Mouse (Mus musculus) MEL (cell line): Measurements from ENCODE around the gene Slirp. TPM values are rescaled to one million over a fixed set of nuclear protein-coding genes. Genes with fewer than 3 reads are reported as not detected.

ENCODE experiments used
- DNase-seq: peaks from one replicate; pipeline ENCODE4 v3.0.0; 2011; ENCODE audit warnings: low read depth, low spot score
- H3K27ac ChIP-seq: 2 replicates; pipeline ENCODE4 v1.5.1; 2012; ENCODE audit warnings: low read depth, mild to moderate bottlenecking, control low read depth, low read length, moderate library complexity; ENCODE audit not compliant: control insufficient read depth
- H3K27me3 ChIP-seq, 2 experiments: fragments of 150-350 bp in 1 of 2; sonication (generic) in 1 of 2; 2 replicates each; pipeline ENCODE4 v1.6.1; 2012; ENCODE audit warnings: low read length in 2 of 2, mild to moderate bottlenecking in 2 of 2, improper control_type of control experiment in 1 of 2, moderate library complexity in 1 of 2; ENCODE audit not compliant: insufficient read depth in 2 of 2, control insufficient read depth in 1 of 2
- H3K36me3 ChIP-seq, 2 experiments: 2 replicates each; pipeline ENCODE4 v1.6.1; 2012 to 2014; ENCODE audit warnings: low read length in 2 of 2, improper control_type of control experiment in 1 of 2, inconsistent platforms in 1 of 2, mild to moderate bottlenecking in 1 of 2; ENCODE audit not compliant: insufficient read depth in 2 of 2, control insufficient read depth in 1 of 2
- H3K4me1 ChIP-seq, 2 experiments: fragments of 150-350 bp in 1 of 2; sonication (generic) in 1 of 2; 2 replicates each; pipeline ENCODE4 v1.6.1; 2012; ENCODE audit warnings: low read length in 2 of 2, improper control_type of control experiment in 1 of 2, mild to moderate bottlenecking in 1 of 2; ENCODE audit not compliant: insufficient read depth in 2 of 2, control insufficient read depth in 1 of 2
- H3K4me3 ChIP-seq, 2 experiments: fragments of 150-350 bp in 1 of 2; sonication (generic) in 1 of 2; 2 replicates each; pipeline ENCODE4 v1.5.1; 2012; ENCODE audit warnings: low read depth in 2 of 2, low read length in 2 of 2, mild to moderate bottlenecking in 2 of 2, moderate library complexity in 2 of 2, control low read depth in 1 of 2, improper control_type of control experiment in 1 of 2; ENCODE audit not compliant: control insufficient read depth in 1 of 2, insufficient read depth in 1 of 2
- H3K79me2 ChIP-seq: 2 replicates; pipeline ENCODE4 v1.6.1; 2012; ENCODE audit warnings: mild to moderate bottlenecking, low read length, moderate library complexity; ENCODE audit not compliant: control insufficient read depth, poor library complexity, insufficient read depth
- H3K9ac ChIP-seq: 2 replicates; pipeline ENCODE4 v1.6.1; 2012; ENCODE audit warnings: low read depth, mild to moderate bottlenecking, control low read depth, low read length, moderate library complexity; ENCODE audit not compliant: control insufficient read depth, poor library complexity, severe bottlenecking
- H3K9me3 ChIP-seq: fragments of 150-350 bp; sonication (generic); replicated peaks from 2 replicates; pipeline ENCODE4 v1.6.1; 2012; ENCODE audit warnings: mild to moderate bottlenecking, low read length, improper control_type of control experiment, moderate library complexity; ENCODE audit not compliant: insufficient read depth
- CTCF ChIP-seq, 3 experiments: IDR thresholded peaks in 2 of 3; conservative IDR thresholded peaks in 1 of 3; 2 replicates each; pipeline ENCODE4 v1.5.1; 2011 to 2012; ENCODE audit warnings: low read length in 3 of 3, low read depth in 2 of 3, mild to moderate bottlenecking in 2 of 3, improper control_type of control experiment in 1 of 3, inconsistent platforms in 1 of 3, mixed read lengths in 1 of 3, moderate library complexity in 1 of 3; ENCODE audit not compliant: control insufficient read depth in 1 of 3, insufficient read depth in 1 of 3, poor library complexity in 1 of 3, severe bottlenecking in 1 of 3
- ELF1 ChIP-seq: IDR thresholded peaks from 2 replicates; pipeline ENCODE4 v1.6.1; 2014; ENCODE audit warnings: low read depth, mild to moderate bottlenecking, inconsistent platforms, low read length, improper control_type of control experiment, moderate library complexity
- EP300 ChIP-seq, 2 experiments: IDR thresholded peaks; 2 replicates each; pipeline ENCODE4 v1.6.1; 2011; ENCODE audit warnings: improper control_type of control experiment in 2 of 2, low read length in 2 of 2, low read depth in 1 of 2, mild to moderate bottlenecking in 1 of 2
- GABPA ChIP-seq: IDR thresholded peaks from 2 replicates; pipeline ENCODE4 v1.6.1; 2012; ENCODE audit warnings: low read depth, mild to moderate bottlenecking, inconsistent platforms, low read length, improper control_type of control experiment, moderate library complexity
- GATA1 ChIP-seq: IDR thresholded peaks from 2 replicates; pipeline ENCODE4 v1.6.1; 2011; ENCODE audit warnings: low read depth, low read length, improper control_type of control experiment
- HCFC1 ChIP-seq: IDR thresholded peaks from 2 replicates; pipeline ENCODE4 v1.6.1; 2012; ENCODE audit warnings: low read depth, mild to moderate bottlenecking, inconsistent platforms, low read length, improper control_type of control experiment, moderate library complexity
- JUND ChIP-seq: IDR thresholded peaks from 2 replicates; pipeline ENCODE4 v1.6.1; 2011; ENCODE audit warnings: low read depth, mild to moderate bottlenecking, improper control_type of control experiment, low read length
- MAZ ChIP-seq: IDR thresholded peaks from 2 replicates; pipeline ENCODE4 v1.6.1; 2012; ENCODE audit warnings: low read depth, mild to moderate bottlenecking, inconsistent platforms, low read length, improper control_type of control experiment
- MXI1 ChIP-seq: IDR thresholded peaks from 2 replicates; pipeline ENCODE4 v1.6.1; 2011; ENCODE audit warnings: mild to moderate bottlenecking, low read depth, low read length, improper control_type of control experiment
- MYB ChIP-seq: IDR thresholded peaks from 2 replicates; pipeline ENCODE4 v1.6.1; 2011; ENCODE audit warnings: mild to moderate bottlenecking, low read depth, low read length, improper control_type of control experiment
- MYC ChIP-seq: IDR thresholded peaks from 2 replicates; pipeline ENCODE4 v1.6.1; 2011; ENCODE audit warnings: low read depth, mild to moderate bottlenecking, low read length, improper control_type of control experiment, moderate library complexity
- NRF1 ChIP-seq: IDR thresholded peaks from 2 replicates; pipeline ENCODE4 v1.6.1; 2014; ENCODE audit warnings: low read depth, mild to moderate bottlenecking, inconsistent platforms, low read length, improper control_type of control experiment, moderate library complexity; ENCODE audit not compliant: poor library complexity, insufficient read depth, severe bottlenecking
- POLR2AphosphoS5 ChIP-seq: IDR thresholded peaks from 2 replicates; pipeline ENCODE4 v1.6.1; 2012; ENCODE audit warnings: low read depth, borderline replicate concordance, mild to moderate bottlenecking, inconsistent platforms, low read length, moderate library complexity, mixed read lengths
- SIN3A ChIP-seq: IDR thresholded peaks from 2 replicates; pipeline ENCODE4 v1.6.1; 2012; ENCODE audit warnings: low read length, improper control_type of control experiment, inconsistent platforms
- SMC3 ChIP-seq: IDR thresholded peaks from 2 replicates; pipeline ENCODE4 v1.6.1; 2011; ENCODE audit warnings: low read depth, low read length, improper control_type of control experiment
- UBTF ChIP-seq: IDR thresholded peaks from 2 replicates; pipeline ENCODE4 v1.6.1; 2012; ENCODE audit warnings: low read depth, mild to moderate bottlenecking, inconsistent platforms, low read length, improper control_type of control experiment, moderate library complexity, borderline replicate concordance; ENCODE audit not compliant: insufficient read depth
- USF2 ChIP-seq, 2 experiments: IDR thresholded peaks; 2 replicates each; pipeline ENCODE4 v1.6.1; 2011 to 2012; ENCODE audit warnings: improper control_type of control experiment in 2 of 2, low read length in 2 of 2, borderline replicate concordance in 1 of 2, inconsistent platforms in 1 of 2, low read depth in 1 of 2, mild to moderate bottlenecking in 1 of 2; ENCODE audit not compliant: insufficient read depth in 1 of 2
- ZC3H11A ChIP-seq: IDR thresholded peaks from 2 replicates; pipeline ENCODE4 v1.6.1; 2012; ENCODE audit warnings: low read depth, mild to moderate bottlenecking, inconsistent platforms, low read length, improper control_type of control experiment
- ZKSCAN1 ChIP-seq: IDR thresholded peaks from 2 replicates; pipeline ENCODE4 v1.6.1; 2012; ENCODE audit warnings: low read depth, mild to moderate bottlenecking, inconsistent platforms, low read length, improper control_type of control experiment, moderate library complexity
- polyA plus RNA-seq, 2 experiments: library from polyadenylated mRNA; stranded (reverse) in 1 of 2; unstranded in 1 of 2; fragments of >175 nt in 1 of 2; fragments of >200 nt in 1 of 2; gene quantifications; 2 replicates each; pipeline versions ENCODE4 v1.2.1 to v1.2.4; 2012; ENCODE audit warnings: low replicate concordance in 2 of 2, low read depth in 1 of 2; ENCODE audit not compliant: insufficient read length in 2 of 2, insufficient read depth in 1 of 2, missing spikeins in 1 of 2
- total RNA-seq: library from RNA; depleted of rRNA; stranded (reverse); fragments of 300-350 nt; gene quantifications from 2 replicates; pipeline ENCODE4 v1.2.3, GENCODE M21; 2012

Gene Slirp
- total and polyA plus RNA-seq, 3 experiments: 166 to 182 TPM; not detected in 1

DNA sequence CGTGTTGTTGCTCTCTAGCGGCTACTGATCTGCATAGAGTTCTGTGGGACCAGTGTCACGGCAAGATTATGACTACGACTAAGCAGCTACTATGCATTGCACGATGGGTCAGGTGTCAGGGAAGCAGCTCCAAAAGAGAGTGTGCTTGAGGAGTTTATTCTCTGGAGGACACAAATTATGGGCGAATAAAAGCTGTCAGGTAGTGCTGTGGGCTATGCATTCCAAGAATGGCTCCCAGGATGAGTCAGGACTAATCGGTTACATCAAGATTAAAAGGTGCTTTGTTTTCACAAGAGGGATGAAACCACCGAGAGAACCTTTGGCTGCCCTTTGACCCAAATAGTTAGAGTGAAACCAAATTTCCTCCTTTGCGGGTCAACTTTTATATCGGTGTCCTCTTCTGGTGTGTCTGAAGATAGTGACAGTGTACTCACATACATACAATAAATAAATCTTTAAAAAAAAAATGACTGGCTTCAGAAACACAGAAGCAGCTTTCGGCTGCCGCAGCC, 23.7 kb upstream of the Slirp start:
- no peaks in the 10 kb centered on the region for H3K9me3 ChIP-seq
- H3K4me3 ChIP-seq: no peak overlapping the region
- H3K36me3 ChIP-seq: peaks cover 0 to 6% of the 10 kb centered on the region in 2 experiments; a peak in 2 of 4 replicates
- no peaks in the 10 kb centered on the region for H3K79me2 ChIP-seq
- no peaks in the 10 kb centered on the region for H3K27me3 ChIP-seq
- TF ChIP-seq GABPA (no peak), GATA1 (no peak), ELF1 (no peak), JUND (no peak), ZKSCAN1 (no peak), MYB (no peak), POLR2AphosphoS5 (no peak), NRF1 (no peak), EP300 (IDR thresholded peaks at IDR 0.05; ENCODE audit: low read depth in 1 of 2, low read length in 2 of 2) (no peak), MXI1 (no peak), CTCF (IDR thresholded peaks at IDR 0.05 in 2 of 3, conservative IDR thresholded peaks at IDR 0.05 in 1 of 3; ENCODE audit: control insufficient read depth in 1 of 3, insufficient read depth in 1 of 3, low read depth in 2 of 3, low read length in 3 of 3, poor library complexity in 1 of 3, severe bottlenecking in 1 of 3) (no peak), SMC3 (no peak), UBTF (no peak), SIN3A (no peak), USF2 (IDR thresholded peaks at IDR 0.05; ENCODE audit: borderline replicate concordance in 1 of 2, insufficient read depth in 1 of 2, low read depth in 1 of 2, low read length in 2 of 2) (no peak), MAZ (no peak), ZC3H11A (no peak), HCFC1 (no peak), MYC (no peak)
- TF ChIP-seq, all 39 proteins: peak for 0
- H3K9ac ChIP-seq: no peak overlapping the region
- peaks cover 2 to 16% of the 10 kb centered on the region in 2 experiments; a peak in 3 of 4 replicates for H3K4me1 ChIP-seq
- DNase-seq: no peak
- no peak overlapping the region for H3K27ac ChIP-seq
